Mouse (Mus musculus) kidney, postnatal 10 days (tissue): ENCODE data around the gene Gnmt.

Experiments used
- DNase-seq: peaks from one replicate; pipeline ENCODE4 v3.0.0; 2021; ENCODE audit warnings: mixed read lengths

The Gnmt gene

GRCm38 (mm10) chr17:46702506-46702905, 26.5 kb downstream of the Gnmt start:
- no peak for DNase-seq

DNA sequence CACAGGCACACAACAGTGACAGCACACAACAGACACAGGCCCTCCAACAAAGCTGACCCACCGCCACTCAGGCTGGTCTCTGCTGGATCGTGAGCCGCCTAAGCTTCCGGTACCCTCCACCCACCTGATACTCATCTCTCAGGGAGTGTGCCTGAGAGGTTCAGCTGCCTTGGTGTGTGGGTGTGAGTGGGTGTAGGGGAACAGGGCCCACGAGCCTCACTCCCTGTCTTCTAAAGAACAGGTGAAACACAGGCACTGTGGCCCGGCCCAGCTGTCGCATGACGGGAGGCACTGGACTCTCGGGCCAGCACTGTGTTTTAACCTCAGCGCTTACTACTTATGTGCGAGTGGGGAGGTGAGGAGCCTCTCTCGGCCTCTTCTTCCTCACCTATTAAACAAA, 26.9 kb downstream of the Gnmt start:
- DNase-seq: no peak

DNA sequence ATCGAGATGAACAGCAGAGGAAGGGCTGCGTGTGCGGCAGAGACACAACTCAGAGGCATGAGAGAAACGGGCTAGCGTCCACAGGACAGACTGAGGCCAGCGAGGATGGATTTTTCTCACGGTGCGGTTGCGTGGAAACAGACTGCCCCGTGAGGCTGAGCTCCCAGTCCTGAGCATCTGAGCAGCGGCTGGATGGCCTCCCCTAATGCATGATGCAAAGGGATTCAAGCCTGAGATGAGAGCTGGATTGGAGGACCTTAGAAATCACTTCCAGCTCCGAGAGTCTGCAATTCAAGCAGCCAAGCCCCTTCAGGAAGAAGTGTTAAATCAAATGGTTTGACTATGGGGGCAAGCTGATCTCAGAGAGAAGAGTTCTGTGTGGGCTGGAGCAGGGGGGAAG, 27.5 kb downstream of the Gnmt start:
- DNase-seq: no peak

GRCm38 (mm10) chr17:46699912-46700311, 29.1 kb downstream of the Gnmt start:
- no peak for DNase-seq

DNA sequence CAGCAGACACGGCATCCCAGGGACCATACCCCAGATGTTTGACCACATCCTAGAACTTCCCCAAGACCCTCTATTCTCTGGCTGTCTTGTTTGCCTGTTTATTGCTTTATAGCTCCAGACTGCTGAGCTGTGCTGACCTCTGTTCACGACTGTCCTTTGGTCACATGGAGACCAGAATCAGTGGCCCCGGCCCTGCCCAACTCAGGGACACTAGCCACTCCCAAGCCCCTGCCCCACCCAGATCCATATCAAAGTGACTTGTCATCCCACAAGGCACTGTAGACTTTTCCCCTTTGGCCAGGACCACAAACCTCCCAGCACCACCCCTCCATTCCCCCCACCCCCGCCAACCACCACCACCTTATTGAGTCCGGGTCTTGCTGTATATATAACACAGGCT, 29.7 kb downstream of the Gnmt start:
- no peak for DNase-seq

GRCm38 (mm10) chr17:46698515-46698914, 30.5 kb downstream of the Gnmt start:
- no peak for DNase-seq

DNA sequence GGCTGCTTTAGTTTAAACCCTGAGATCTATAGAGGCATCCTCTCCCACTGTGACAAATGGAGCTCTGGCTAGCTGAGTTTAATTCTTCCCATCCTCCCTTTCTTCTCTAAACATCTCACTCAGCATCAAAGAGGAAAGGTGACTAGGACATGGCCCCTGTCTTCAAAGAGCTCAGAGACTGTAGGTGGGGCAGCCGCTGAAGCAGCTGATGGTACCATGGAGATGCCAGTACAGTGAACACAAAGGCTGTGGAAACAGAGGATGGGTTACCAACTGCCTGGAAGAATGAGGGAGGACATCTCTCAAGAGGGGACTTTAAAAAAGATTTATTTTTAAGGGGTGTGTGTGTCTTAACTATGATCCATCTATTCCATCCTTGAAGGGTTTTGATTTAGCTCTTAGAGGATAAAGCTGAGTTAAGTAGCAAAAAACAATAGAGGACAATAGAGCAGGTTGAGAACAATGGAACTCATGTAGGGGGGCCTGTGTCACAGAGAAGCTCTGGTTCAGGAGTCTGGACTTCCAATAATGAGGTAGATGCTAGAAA, 34.4 kb downstream of the Gnmt start:
- DNase-seq: no peak

DNA sequence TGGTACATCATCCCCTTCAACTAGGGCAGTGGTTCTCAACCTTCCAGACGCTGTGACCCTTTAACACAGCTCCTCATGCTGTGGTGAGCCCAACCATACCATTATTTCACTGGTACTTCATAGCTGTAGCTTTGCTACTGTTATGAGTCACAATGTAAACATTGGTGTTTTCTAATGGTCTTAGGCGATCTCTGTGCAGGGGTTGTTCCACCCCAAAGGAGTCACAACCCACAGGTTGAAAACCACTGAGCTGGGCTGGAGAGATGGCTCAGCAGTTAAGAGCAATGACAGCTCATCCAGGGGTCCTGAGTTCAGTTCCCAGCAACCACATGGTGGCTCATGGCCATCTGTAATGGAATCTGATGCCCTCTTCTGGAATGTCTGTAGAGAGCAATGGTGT, 37.6 kb downstream of the Gnmt start:
- DNase-seq: no peak

- no peak for DNase-seq
Measured at GRCm38 (mm10) chr17:46690665-46691064, 38.3 kb downstream of the Gnmt start.

DNA sequence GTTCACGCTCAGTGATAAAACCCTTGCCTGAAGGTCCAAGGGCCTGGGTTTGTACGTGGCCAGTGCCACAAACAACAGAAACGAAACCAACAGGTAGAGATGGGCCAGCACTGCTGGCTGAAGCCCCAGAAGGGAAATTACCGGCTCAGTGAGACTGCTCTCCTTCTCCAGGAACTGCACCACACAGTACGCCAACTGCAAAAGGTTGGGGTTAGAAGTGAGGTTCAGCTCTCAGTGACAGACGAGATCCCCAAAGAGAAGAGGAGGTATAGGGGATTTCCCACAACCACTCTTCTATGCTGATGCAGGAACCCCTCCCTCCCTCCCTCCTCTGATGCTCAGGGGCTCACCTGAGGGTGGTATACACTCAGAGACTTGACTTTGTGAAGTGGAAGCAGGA, 43.1 kb downstream of the Gnmt start:
- DNase-seq: no peak

DNA sequence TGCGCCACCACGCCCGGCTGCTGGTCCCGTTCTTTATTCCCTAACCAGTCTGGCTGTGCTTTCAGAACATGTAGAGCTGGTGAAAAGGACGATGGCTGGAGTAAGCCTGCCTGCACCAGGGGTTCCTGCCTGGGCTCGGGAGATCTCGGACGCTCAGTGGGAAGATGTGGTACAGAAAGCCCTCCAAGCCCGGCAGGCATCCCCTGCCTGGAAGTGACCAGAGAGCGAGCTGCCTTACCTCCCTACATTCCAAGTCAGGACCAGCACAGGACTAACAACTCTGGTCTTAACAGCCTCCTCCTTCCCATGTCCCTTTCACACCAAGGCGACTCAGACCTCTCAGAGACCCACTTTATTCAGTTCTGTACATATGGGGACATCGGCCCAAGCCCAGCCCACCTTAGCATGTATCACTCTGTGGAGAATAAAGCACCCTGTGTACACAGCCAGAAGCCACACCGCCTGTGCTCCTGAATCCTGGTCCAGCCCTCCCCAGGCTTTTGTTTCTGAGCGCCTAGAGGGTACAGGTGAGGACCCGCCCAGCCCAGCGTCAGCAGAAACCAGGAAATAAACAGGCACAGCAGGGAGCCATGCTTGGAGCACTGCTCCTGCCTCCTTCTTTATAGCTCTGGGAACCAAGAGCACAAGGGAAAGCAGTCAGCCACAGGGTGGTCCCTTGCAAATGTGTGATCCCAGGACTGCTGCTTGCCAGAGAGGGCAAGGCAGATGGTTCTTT, 46.1 kb downstream of the Gnmt start:
- no peak for DNase-seq

DNA sequence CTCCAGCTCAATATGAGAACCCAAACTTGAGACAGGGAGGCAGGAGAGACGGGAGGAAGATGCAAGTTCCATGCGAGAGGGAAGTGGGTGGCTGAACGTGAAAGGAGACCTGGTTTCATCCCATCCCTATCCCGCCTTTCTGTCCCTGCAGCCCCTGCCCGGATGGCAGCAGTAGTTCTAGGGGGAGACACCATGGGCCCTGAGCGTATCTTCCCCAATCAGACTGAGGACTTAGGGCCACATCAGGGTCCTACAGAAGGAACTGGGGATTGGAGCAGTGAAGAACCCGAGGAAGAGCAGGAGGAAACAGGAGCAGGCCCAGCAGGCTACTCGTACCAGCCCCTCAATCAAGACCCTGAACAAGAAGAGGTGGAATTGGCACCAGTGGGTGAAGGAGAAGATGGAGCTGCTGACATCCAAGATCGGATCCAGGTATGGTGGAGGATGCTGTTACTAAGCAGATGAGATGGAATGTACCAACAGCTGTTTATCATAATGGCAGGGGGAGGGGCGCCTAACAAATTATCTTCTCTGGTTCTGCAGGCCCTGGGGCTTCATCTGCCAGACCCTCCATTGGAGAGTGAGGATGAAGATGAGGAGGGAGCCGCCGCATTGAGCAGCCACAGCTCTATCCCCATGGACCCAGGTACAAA, 47.4 kb downstream of the Gnmt start:
- DNase-seq: no peak

- DNase-seq: peak; percentile 99
Measured at GRCm38 (mm10) chr17:46680760-46681373, 48.1 kb downstream of the Gnmt start, which contains the start of gene Klhdc3. Gene Klhdc3, minus strand, starts transcription at chr17:46680914.

- peak; percentile 79 for DNase-seq
Measured at GRCm38 (mm10) chr17:46679843-46680759, 48.9 kb downstream of the Gnmt start.

GRCm38 (mm10) chr17:46678911-46679310, 50.1 kb downstream of the Gnmt start:
- DNase-seq: no peak

GRCm38 (mm10) chr17:46678416-46678815, 50.6 kb downstream of the Gnmt start, which contains the start of gene Mea1:
Gene Mea1, plus strand, starts transcription at chr17:46678793.
- no peak for DNase-seq
